Mouse (Mus musculus) ES-Bruce4 (cell line): ENCODE measurements around the gene Dqx1. TPM values are rescaled to one million over a fixed set of nuclear protein-coding genes. Genes with fewer than 3 reads are reported as not detected.

Source experiments
- H3K27ac ChIP-seq: 2 replicates; pipeline ENCODE4 v1.5.1; 2012; ENCODE audit warnings: low read length, inconsistent platforms; ENCODE audit not compliant: insufficient read depth
- H3K27me3 ChIP-seq: 2 replicates; pipeline ENCODE4 v1.6.1; 2012; ENCODE audit warnings: mild to moderate bottlenecking, low read length, inconsistent platforms; ENCODE audit not compliant: control insufficient read depth, poor library complexity, insufficient read depth, severe bottlenecking
- H3K36me3 ChIP-seq: 2 replicates; pipeline ENCODE4 v1.6.1; 2012; ENCODE audit warnings: inconsistent platforms, mild to moderate bottlenecking, low read length, moderate library complexity; ENCODE audit not compliant: control insufficient read depth, poor library complexity, insufficient read depth, severe bottlenecking
- H3K4me1 ChIP-seq: one replicate; pipeline ENCODE4 v1.8.1; 2011; ENCODE audit warnings: low read length; ENCODE audit not compliant: control insufficient read depth, insufficient read depth
- H3K4me3 ChIP-seq: 2 replicates; pipeline ENCODE4 v1.5.1; 2011; ENCODE audit warnings: low read depth, mild to moderate bottlenecking, low read length
- H3K9ac ChIP-seq: 2 replicates; pipeline ENCODE4 v1.6.1; 2012; ENCODE audit warnings: low read depth, mild to moderate bottlenecking, inconsistent platforms; ENCODE audit not compliant: poor library complexity, severe bottlenecking
- H3K9me3 ChIP-seq: replicated peaks from 2 replicates; pipeline ENCODE4 v1.6.1; 2012; ENCODE audit warnings: mild to moderate bottlenecking, low read length, inconsistent platforms; ENCODE audit not compliant: control insufficient read depth, poor library complexity, insufficient read depth, severe bottlenecking
- CTCF ChIP-seq: IDR thresholded peaks from one replicate; pipeline ENCODE4 v1.8.1; 2011; ENCODE audit warnings: low read depth, low read length
- EP300 ChIP-seq: IDR thresholded peaks from 2 replicates; pipeline ENCODE4 v1.6.1; 2011; ENCODE audit warnings: low read depth, low read length; ENCODE audit not compliant: insufficient read depth
- POLR2A ChIP-seq: IDR thresholded peaks from one replicate; pipeline ENCODE4 v1.8.1; 2011; ENCODE audit warnings: low read length; ENCODE audit not compliant: insufficient read depth
- polyA plus RNA-seq: library from polyadenylated mRNA; stranded (reverse); fragments of >200 nt; gene quantifications from 2 replicates; pipeline ENCODE4 v1.2.4, GENCODE M21; 2011; ENCODE audit warnings: low read depth; ENCODE audit not compliant: missing spikeins, insufficient read depth, insufficient read length

Gene Dqx1
- polyA plus RNA-seq, 1 experiment, result 3.7 TPM

- TF ChIP-seq POLR2A (no peak), EP300 (no peak), CTCF (no peak)
- Histone ChIP-seq H3K27ac (no peak overlapping the region), H3K9ac (no peak overlapping the region), H3K4me3 (no peak overlapping the region), H3K4me1 (no peaks in the 10 kb centered on the region), H3K36me3 (no peaks in the 10 kb centered on the region), H3K27me3 (no peaks in the 10 kb centered on the region), H3K9me3 (no peaks in the 10 kb centered on the region)
Measured at GRCm38 (mm10) chr6:83020836-83021593, 36.6 kb upstream of the Dqx1 start.

GRCm38 (mm10) chr6:83023008-83023407 lies 34.6 kb upstream of the Dqx1 start:
- no peaks in the 10 kb centered on the region for H3K27me3 ChIP-seq
- H3K36me3 ChIP-seq, result no peaks in the 10 kb centered on the region
- no peak overlapping the region for H3K4me3 ChIP-seq
- TF ChIP-seq CTCF (no peak), POLR2A (no peak), EP300 (no peak)
- no peak overlapping the region for H3K9ac ChIP-seq
- H3K27ac ChIP-seq, result no peak overlapping the region
- H3K9me3 ChIP-seq, result no peaks in the 10 kb centered on the region
- no peaks in the 10 kb centered on the region for H3K4me1 ChIP-seq

- H3K27me3 ChIP-seq, result no peaks in the 10 kb centered on the region
- H3K27ac ChIP-seq, result no peak overlapping the region
- TF ChIP-seq POLR2A, result no peak
- TF ChIP-seq EP300, result no peak
- no peak for TF ChIP-seq CTCF
- H3K4me1 ChIP-seq, result no peaks in the 10 kb centered on the region
- H3K36me3 ChIP-seq, result no peaks in the 10 kb centered on the region
- no peak overlapping the region for H3K9ac ChIP-seq
- H3K9me3 ChIP-seq, result no peaks in the 10 kb centered on the region
- no peak overlapping the region for H3K4me3 ChIP-seq
Measured at GRCm38 (mm10) chr6:83023786-83024185, 33.9 kb upstream of the Dqx1 start.

GRCm38 (mm10) chr6:83024421-83024820 lies 33.2 kb upstream of the Dqx1 start:
- Histone ChIP-seq H3K9ac (no peak overlapping the region), H3K4me3 (no peak overlapping the region), H3K4me1 (no peaks in the 10 kb centered on the region), H3K36me3 (no peaks in the 10 kb centered on the region), H3K27me3 (no peaks in the 10 kb centered on the region), H3K9me3 (no peaks in the 10 kb centered on the region), H3K27ac (no peak overlapping the region)
- TF ChIP-seq POLR2A (no peak), CTCF (no peak), EP300 (no peak)

GRCm38 (mm10) chr6:83025221-83025620 lies 32.4 kb upstream of the Dqx1 start:
- Histone ChIP-seq H3K36me3 (no peaks in the 10 kb centered on the region), H3K27me3 (no peaks in the 10 kb centered on the region), H3K4me3 (no peak overlapping the region), H3K27ac (no peak overlapping the region), H3K9ac (no peak overlapping the region), H3K9me3 (no peaks in the 10 kb centered on the region), H3K4me1 (no peaks in the 10 kb centered on the region)
- TF ChIP-seq EP300, result no peak
- no peak for TF ChIP-seq CTCF
- TF ChIP-seq POLR2A, result no peak

- Histone ChIP-seq H3K27ac (no peak overlapping the region), H3K9ac (no peak overlapping the region), H3K4me3 (no peak overlapping the region), H3K36me3 (no peaks in the 10 kb centered on the region), H3K9me3 (no peaks in the 10 kb centered on the region), H3K27me3 (no peaks in the 10 kb centered on the region), H3K4me1 (no peaks in the 10 kb centered on the region)
- no peak for TF ChIP-seq EP300
- no peak for TF ChIP-seq CTCF
- TF ChIP-seq POLR2A, result no peak
Measured at GRCm38 (mm10) chr6:83027293-83027692, 30.4 kb upstream of the Dqx1 start.
